Mouse (Mus musculus): ENCODE results near the gene Lclat1. TPM values are rescaled to one million over a fixed set of nuclear protein-coding genes. Genes with fewer than 3 reads are reported as not detected.
A peak's percentile ranks its signal among the peaks of the same experiment; 100 is the strongest.

Lclat1 gene
- total RNA-seq (2021), result 100 to 1,000 TPM; 100 to 104 TPM
- 30.2 and 65.1 TPM in 2 replicates for polyA plus RNA-seq (2012; rRNA removed)
- long read RNA-seq, full-length matches to known transcripts, result 30 of 88 reads
- long read RNA-seq, partial matches to known transcripts, result 1 of 88 reads
- long read RNA-seq, other reads (novel, unspliced or antisense), result 57 of 88 reads

- WGBS, result 5% methylated on average over 51 of the region's 51 CpGs
- H3K4me3 ChIP-seq, result peak within 1 kb of the TSS; percentile 75
- H3K36me3 ChIP-seq (ENCODE audit: control insufficient read depth, insufficient read depth, low read length), result no peaks in the 10 kb centered on the region
- peak within 1 kb of the TSS; percentile 92 for H3K27ac ChIP-seq
- intact Hi-C loops (cut with DNase I), result loop anchor here (5.0 kb wide), 3 partner anchors 120 to 270 kb away; partner anchors contain the start of gene Ypel5
- no peaks in the 10 kb centered on the region for H3K79me2 ChIP-seq (replicated peaks; ENCODE audit: control insufficient read depth, insufficient read depth, low read length)
- H3K4me1 ChIP-seq (ENCODE audit: control insufficient read depth, insufficient read depth, low read length), result peaks cover 4% of the 10 kb centered on the region
- peak; percentile 9; the same call in 1 of the 2 replicates for TF ChIP-seq CTCF (IDR thresholded peaks at IDR 0.05)
- TF ChIP-seq EP300 (IDR thresholded peaks at IDR 0.05; ENCODE audit: insufficient read depth, low read depth, low read length), result no peak
- peak; percentile 85 for TF ChIP-seq POLR2A (IDR thresholded peaks at IDR 0.05; ENCODE audit: insufficient read depth, low read depth, low read length)
- peak within 1 kb of the TSS; percentile 81 for H3K9ac ChIP-seq (ENCODE audit: low read depth, low read length)
- peak; percentile 96 to 97 for DNase-seq
- H3K27me3 ChIP-seq (ENCODE audit: control insufficient read depth, insufficient read depth, low read length), result no peaks in the 10 kb centered on the region
Measured at GRCm38 (mm10) chr17:73107158-73108157, at the start of gene Lclat1. Gene Lclat1, plus strand, starts transcription at chr17:73107985.

GRCm38 (mm10) chr17:73058319-73058718 is 49.5 kb upstream of the Lclat1 start:
- peak in 1 of 2 experiments; percentile 13 for DNase-seq
- H3K27me3 ChIP-seq (ENCODE audit: control insufficient read depth, insufficient read depth, low read length), result no peaks in the 10 kb centered on the region
- no peak overlapping the region for H3K9ac ChIP-seq (ENCODE audit: low read depth, low read length)
- intact Hi-C loops (cut with DNase I), result no loop called here
- WGBS, result 43% methylated on average over 5 of the region's 5 CpGs
- no peaks in the 10 kb centered on the region for H3K79me2 ChIP-seq (replicated peaks; ENCODE audit: control insufficient read depth, insufficient read depth, low read length)
- H3K4me3 ChIP-seq, result no peak overlapping the region
- H3K27ac ChIP-seq, result no peak overlapping the region
- H3K36me3 ChIP-seq (ENCODE audit: control insufficient read depth, insufficient read depth, low read length), result 0 out of 2 replicates have a peak, but pooled peaks cover 2% of the 10 kb centered on the region
- peaks cover 1% of the 10 kb centered on the region for H3K4me1 ChIP-seq (ENCODE audit: control insufficient read depth, insufficient read depth, low read length)
- TF ChIP-seq POLR2A (IDR thresholded peaks at IDR 0.05; ENCODE audit: insufficient read depth, low read depth, low read length) (no peak), CTCF (IDR thresholded peaks at IDR 0.05) (no peak), EP300 (IDR thresholded peaks at IDR 0.05; ENCODE audit: insufficient read depth, low read depth, low read length) (no peak)

- Histone ChIP-seq H3K9ac (ENCODE audit: low read depth, low read length) (no peak overlapping the region), H3K4me1 (ENCODE audit: control insufficient read depth, insufficient read depth, low read length) (peaks cover 1% of the 10 kb centered on the region; the same call in 1 of the 2 replicates), H3K27me3 (ENCODE audit: control insufficient read depth, insufficient read depth, low read length) (no peaks in the 10 kb centered on the region), H3K36me3 (ENCODE audit: control insufficient read depth, insufficient read depth, low read length) (no peaks in the 10 kb centered on the region), H3K79me2 (replicated peaks; ENCODE audit: control insufficient read depth, insufficient read depth, low read length) (no peaks in the 10 kb centered on the region), H3K27ac (no peak overlapping the region), H3K4me3 (no peak overlapping the region)
- WGBS, result 70% methylated on average over 3 of the region's 3 CpGs
- peak in 1 of 2 experiments; percentile 10 for DNase-seq
- TF ChIP-seq EP300 (IDR thresholded peaks at IDR 0.05; ENCODE audit: insufficient read depth, low read depth, low read length), result no peak
- intact Hi-C loops (cut with DNase I), result no loop called here
Measured at GRCm38 (mm10) chr17:73060224-73060896, 47.4 kb upstream of the Lclat1 start.

- intact Hi-C loops (cut with DNase I), result no loop called here
- no peak overlapping the region for H3K4me3 ChIP-seq
Measured at GRCm38 (mm10) chr17:73060897-73061252, 46.9 kb upstream of the Lclat1 start.

GRCm38 (mm10) chr17:73062701-73063100 is 45.1 kb upstream of the Lclat1 start:
- no peak overlapping the region for H3K9ac ChIP-seq (ENCODE audit: low read depth, low read length)
- intact Hi-C loops (cut with DNase I), result no loop called here
- no peak for DNase-seq
- H3K4me3 ChIP-seq, result no peak overlapping the region
- no peak overlapping the region for H3K27ac ChIP-seq
- peaks cover 14% of the 10 kb centered on the region for H3K4me1 ChIP-seq (ENCODE audit: control insufficient read depth, insufficient read depth, low read length)
- peaks cover 4% of the 10 kb centered on the region for H3K36me3 ChIP-seq (ENCODE audit: control insufficient read depth, insufficient read depth, low read length)
- TF ChIP-seq CTCF (IDR thresholded peaks at IDR 0.05) (no peak), EP300 (IDR thresholded peaks at IDR 0.05; ENCODE audit: insufficient read depth, low read depth, low read length) (no peak), POLR2A (IDR thresholded peaks at IDR 0.05; ENCODE audit: insufficient read depth, low read depth, low read length) (no peak)
- H3K27me3 ChIP-seq (ENCODE audit: control insufficient read depth, insufficient read depth, low read length), result no peaks in the 10 kb centered on the region
- whole genome bisulfite sequencing, result 29% methylated on average over 1 of the region's 1 CpGs
- H3K79me2 ChIP-seq (replicated peaks; ENCODE audit: control insufficient read depth, insufficient read depth, low read length), result no peaks in the 10 kb centered on the region

More at GRCm38 (mm10) chr17:73060897-73061252, 46.9 kb upstream of the Lclat1 start:
- peaks cover 1% of the 10 kb centered on the region; the same call in 1 of the 2 replicates for H3K4me1 ChIP-seq (ENCODE audit: control insufficient read depth, insufficient read depth, low read length)
- DNase-seq, result no peak
- H3K27ac ChIP-seq, result no peak overlapping the region
- 89% methylated on average over 8 of the region's 8 CpGs for WGBS
- no peaks in the 10 kb centered on the region for H3K27me3 ChIP-seq (ENCODE audit: control insufficient read depth, insufficient read depth, low read length)
- H3K36me3 ChIP-seq (ENCODE audit: control insufficient read depth, insufficient read depth, low read length), result no peaks in the 10 kb centered on the region
- no peaks in the 10 kb centered on the region for H3K79me2 ChIP-seq (replicated peaks; ENCODE audit: control insufficient read depth, insufficient read depth, low read length)
- TF ChIP-seq CTCF (IDR thresholded peaks at IDR 0.05) (no peak), POLR2A (IDR thresholded peaks at IDR 0.05; ENCODE audit: insufficient read depth, low read depth, low read length) (no peak), EP300 (IDR thresholded peaks at IDR 0.05; ENCODE audit: insufficient read depth, low read depth, low read length) (no peak)
- H3K9ac ChIP-seq (ENCODE audit: low read depth, low read length), result no peak overlapping the region

All from heart, adult 2 months (tissue).